Mouse (Mus musculus) erythroblast, embryonic 14.5 days (primary cell): ENCODE results near the gene Cep152. TPM values are rescaled to one million over a fixed set of nuclear protein-coding genes. Genes with fewer than 3 reads are reported as not detected.

Experiments used
- H3K27me3 ChIP-seq: 2 replicates; pipeline ENCODE4 v1.6.1; 2012; ENCODE audit warnings: inconsistent platforms; ENCODE audit not compliant: control insufficient read depth
- H3K36me3 ChIP-seq: 2 replicates; pipeline ENCODE4 v1.6.1; 2012; ENCODE audit warnings: mild to moderate bottlenecking, inconsistent platforms; ENCODE audit not compliant: control insufficient read depth
- H3K4me1 ChIP-seq: 2 replicates; pipeline ENCODE4 v1.6.1; 2012; ENCODE audit warnings: inconsistent platforms; ENCODE audit not compliant: control insufficient read depth
- H3K4me3 ChIP-seq: replicated peaks from 2 replicates; pipeline ENCODE3; 2012; ENCODE audit warnings: moderate library complexity, mild to moderate bottlenecking, inconsistent platforms
- H3K9me3 ChIP-seq: 2 replicates; pipeline ENCODE4 v1.6.1; 2012; ENCODE audit warnings: low read length, inconsistent platforms, mixed read lengths; ENCODE audit not compliant: control insufficient read depth
- GATA1 ChIP-seq: IDR thresholded peaks from 2 replicates; pipeline ENCODE4 v1.6.1; 2012; ENCODE audit warnings: low read length, inconsistent platforms, mixed read lengths
- TAL1 ChIP-seq: IDR thresholded peaks from 3 replicates; pipeline ENCODE4 v1.6.1; 2012; ENCODE audit warnings: low read length, inconsistent platforms, mixed read lengths
- polyA plus RNA-seq: library from polyadenylated mRNA; stranded (reverse); fragments of >175 nt; gene quantifications from 2 replicates; pipeline ENCODE4 v1.2.3, GENCODE M21; 2012

The Cep152 gene
- polyA plus RNA-seq, 1 experiment, result 0.27 TPM

- no peak for TF ChIP-seq TAL1
- no peak for TF ChIP-seq GATA1
- Histone ChIP-seq H3K27me3 (no peaks in the 10 kb centered on the region), H3K36me3 (no peaks in the 10 kb centered on the region), H3K4me3 (no peak overlapping the region), H3K9me3 (no peaks in the 10 kb centered on the region), H3K4me1 (no peaks in the 10 kb centered on the region)
Measured at GRCm38 (mm10) chr2:125637331-125637730, 12.4 kb upstream of the Cep152 start.

GRCm38 (mm10) chr2:125630010-125630409, 5.1 kb upstream of the Cep152 start:
- Histone ChIP-seq H3K36me3 (no peaks in the 10 kb centered on the region), H3K4me1 (peaks cover 10% of the 10 kb centered on the region), H3K9me3 (no peaks in the 10 kb centered on the region), H3K4me3 (no peak overlapping the region), H3K27me3 (no peaks in the 10 kb centered on the region; the same call in 1 of the 2 replicates)
- no peak for TF ChIP-seq TAL1

- TF ChIP-seq GATA1 (no peak), TAL1 (no peak)
- peaks cover 20% of the 10 kb centered on the region for H3K4me1 ChIP-seq
- no peaks in the 10 kb centered on the region for H3K9me3 ChIP-seq
- no peaks in the 10 kb centered on the region for H3K36me3 ChIP-seq
- H3K4me3 ChIP-seq, result no peak overlapping the region
- no peaks in the 10 kb centered on the region; the same call in 1 of the 2 replicates for H3K27me3 ChIP-seq
Measured at GRCm38 (mm10) chr2:125628487-125628886, 3.6 kb upstream of the Cep152 start.

- TF ChIP-seq TAL1, result no peak
- TF ChIP-seq GATA1, result no peak
- H3K36me3 ChIP-seq, result peaks cover 13% of the 10 kb centered on the region
- H3K9me3 ChIP-seq, result no peaks in the 10 kb centered on the region
- peaks cover 33% of the 10 kb centered on the region for H3K4me1 ChIP-seq
- no peaks in the 10 kb centered on the region; the same call in 1 of the 2 replicates for H3K27me3 ChIP-seq
- no peak overlapping the region for H3K4me3 ChIP-seq
Measured at GRCm38 (mm10) chr2:125626536-125626935, 1.6 kb upstream of the Cep152 start.

- H3K4me3 ChIP-seq, result peak overlapping the region; percentile 78
- no peaks in the 10 kb centered on the region for H3K9me3 ChIP-seq
- peaks cover 37% of the 10 kb centered on the region for H3K36me3 ChIP-seq
- H3K27me3 ChIP-seq, result no peaks in the 10 kb centered on the region; the same call in 1 of the 2 replicates
- no peak for TF ChIP-seq TAL1
- no peak for TF ChIP-seq GATA1
- peaks cover 33% of the 10 kb centered on the region for H3K4me1 ChIP-seq
Measured at GRCm38 (mm10) chr2:125624127-125624685, 707 bp downstream of the Cep152 start.

GRCm38 (mm10) chr2:125623211-125623610, 1.7 kb downstream of the Cep152 start:
- peaks cover 47% of the 10 kb centered on the region for H3K36me3 ChIP-seq
- no peaks in the 10 kb centered on the region; the same call in 1 of the 2 replicates for H3K27me3 ChIP-seq
- no peaks in the 10 kb centered on the region for H3K9me3 ChIP-seq
- TF ChIP-seq TAL1 (no peak), GATA1 (no peak)
- peaks cover 33% of the 10 kb centered on the region for H3K4me1 ChIP-seq
- peak overlapping the region; percentile 78 for H3K4me3 ChIP-seq

- Histone ChIP-seq H3K27me3 (no peaks in the 10 kb centered on the region), H3K4me1 (peaks cover 24% of the 10 kb centered on the region), H3K36me3 (peaks cover 75% of the 10 kb centered on the region), H3K4me3 (no peak overlapping the region), H3K9me3 (no peaks in the 10 kb centered on the region)
- TF ChIP-seq TAL1, result no peak
- no peak for TF ChIP-seq GATA1
Measured at GRCm38 (mm10) chr2:125620213-125620907, 4.6 kb downstream of the Cep152 start.

- Histone ChIP-seq H3K4me3 (no peak overlapping the region), H3K9me3 (no peaks in the 10 kb centered on the region), H3K27me3 (no peaks in the 10 kb centered on the region), H3K36me3 (peaks cover 98% of the 10 kb centered on the region), H3K4me1 (no peaks in the 10 kb centered on the region)
- TF ChIP-seq GATA1, result no peak
- TF ChIP-seq TAL1, result no peak
Measured at GRCm38 (mm10) chr2:125615858-125616424, 9.0 kb downstream of the Cep152 start.

GRCm38 (mm10) chr2:125615440-125615839, 9.5 kb downstream of the Cep152 start:
- TF ChIP-seq TAL1 (no peak), GATA1 (no peak)
- Histone ChIP-seq H3K36me3 (peaks cover 97% of the 10 kb centered on the region), H3K9me3 (no peaks in the 10 kb centered on the region), H3K4me1 (no peaks in the 10 kb centered on the region), H3K27me3 (no peaks in the 10 kb centered on the region), H3K4me3 (no peak overlapping the region)
